Mouse (Mus musculus): ENCODE results near the gene Rasgrp3. TPM values are rescaled to one million over a fixed set of nuclear protein-coding genes. Genes with fewer than 3 reads are reported as not detected.

Rasgrp3 gene
- polyA plus RNA-seq, 1 experiment from 2014 or later, result 5.7 TPM

DNA sequence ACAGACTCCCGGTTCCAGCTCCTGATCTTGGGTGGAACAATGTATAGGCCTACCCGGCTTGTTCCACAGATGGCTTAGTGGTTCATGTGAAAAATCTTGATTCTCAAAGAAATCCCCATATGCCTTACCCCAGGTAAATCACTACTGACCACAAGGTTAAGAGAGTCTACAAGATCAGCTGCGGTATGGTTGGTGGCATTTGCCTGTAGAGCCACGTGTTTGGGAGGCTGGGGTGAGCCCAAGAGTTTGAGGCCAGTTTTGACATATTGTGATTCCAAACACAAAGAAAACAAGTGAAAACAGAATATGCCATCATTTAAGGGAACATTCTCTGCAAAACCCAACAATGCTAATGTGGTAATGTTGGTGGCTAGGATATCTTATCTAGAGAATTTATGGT lies 99.9 kb downstream of the Rasgrp3 start:
- H3K4me1 ChIP-seq, result no peaks in the 10 kb centered on the region
- no peak overlapping the region for H3K4me3 ChIP-seq (replicated peaks)
- no peak for ATAC-seq (ENCODE audit: low FRiP score)
- 93% methylated on average over 4 of the region's 4 CpGs for WGBS
- no peaks in the 10 kb centered on the region for H3K9me3 ChIP-seq
- peaks cover 32% of the 10 kb centered on the region for H3K36me3 ChIP-seq (replicated peaks)
- H3K9ac ChIP-seq, result no peak overlapping the region
- no peak overlapping the region for H3K4me2 ChIP-seq
- no peaks in the 10 kb centered on the region for H3K27me3 ChIP-seq
- H3K27ac ChIP-seq, result no peak overlapping the region

DNA sequence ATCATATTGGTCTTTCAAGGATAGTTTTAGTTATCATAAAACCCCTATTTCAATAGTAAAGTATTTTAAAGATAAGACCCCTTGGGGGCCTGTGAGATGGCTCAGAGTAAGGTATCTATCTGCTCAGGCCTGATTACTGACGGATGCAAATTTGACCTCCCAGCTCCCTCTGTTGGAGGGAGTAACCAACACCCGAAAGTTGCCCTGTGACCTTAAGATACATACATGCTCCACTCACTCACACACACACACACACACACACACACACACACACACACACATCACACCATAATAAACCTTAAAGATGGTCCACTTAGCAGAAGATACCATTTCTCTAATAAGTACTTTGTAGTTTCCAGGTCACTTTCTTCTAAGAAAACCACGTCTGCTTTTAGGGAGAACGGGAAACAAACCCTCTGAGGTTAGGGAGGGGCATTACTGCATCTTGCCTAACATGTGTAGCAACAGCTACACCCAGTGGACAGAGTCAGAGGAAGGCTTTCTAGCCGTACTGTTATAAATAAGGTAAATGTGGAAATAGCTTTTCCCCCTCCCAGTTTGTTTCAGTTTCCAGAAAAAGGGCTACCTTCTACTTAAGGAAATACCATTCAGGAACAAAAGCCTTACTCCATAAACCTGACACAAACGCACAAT lies 100.8 kb downstream of the Rasgrp3 start:
- WGBS, result 53% methylated on average over 6 of the region's 6 CpGs
- Histone ChIP-seq H3K36me3 (replicated peaks) (peaks cover 32% of the 10 kb centered on the region), H3K27ac (no peak overlapping the region), H3K9ac (no peak overlapping the region), H3K4me2 (no peak overlapping the region), H3K27me3 (no peaks in the 10 kb centered on the region), H3K9me3 (no peaks in the 10 kb centered on the region), H3K4me1 (no peaks in the 10 kb centered on the region), H3K4me3 (replicated peaks) (no peak overlapping the region)
- ATAC-seq (ENCODE audit: low FRiP score), result peak; percentile 41; the same call in 1 of the 2 replicates

GRCm38 (mm10) chr17:75537050-75537445 lies 101.4 kb downstream of the Rasgrp3 start:
- Histone ChIP-seq H3K9ac (no peak overlapping the region), H3K9me3 (no peaks in the 10 kb centered on the region), H3K4me2 (no peak overlapping the region), H3K4me3 (replicated peaks) (no peak overlapping the region), H3K27me3 (no peaks in the 10 kb centered on the region), H3K27ac (no peak overlapping the region), H3K4me1 (no peaks in the 10 kb centered on the region), H3K36me3 (replicated peaks) (peaks cover 32% of the 10 kb centered on the region)
- WGBS, result 87% methylated on average over 7 of the region's 7 CpGs
- no peak for ATAC-seq (ENCODE audit: low FRiP score)

GRCm38 (mm10) chr17:75538431-75538830 lies 102.7 kb downstream of the Rasgrp3 start:
- Histone ChIP-seq H3K27ac (no peak overlapping the region), H3K4me3 (replicated peaks) (no peak overlapping the region), H3K36me3 (replicated peaks) (peaks cover 32% of the 10 kb centered on the region), H3K4me2 (no peak overlapping the region), H3K27me3 (no peaks in the 10 kb centered on the region), H3K9me3 (no peaks in the 10 kb centered on the region), H3K4me1 (no peaks in the 10 kb centered on the region), H3K9ac (no peak overlapping the region)
- no peak for ATAC-seq (ENCODE audit: low FRiP score)
- WGBS, result 94% methylated on average over 12 of the region's 12 CpGs

GRCm38 (mm10) chr17:75539130-75539529 lies 103.4 kb downstream of the Rasgrp3 start:
- H3K9ac ChIP-seq, result no peak overlapping the region
- WGBS, result 96% methylated on average over 6 of the region's 6 CpGs
- H3K27ac ChIP-seq, result no peak overlapping the region
- ATAC-seq (ENCODE audit: low FRiP score), result no peak
- H3K9me3 ChIP-seq, result no peaks in the 10 kb centered on the region
- H3K36me3 ChIP-seq (replicated peaks), result peaks cover 38% of the 10 kb centered on the region
- no peaks in the 10 kb centered on the region for H3K4me1 ChIP-seq
- H3K4me3 ChIP-seq (replicated peaks), result no peak overlapping the region
- H3K4me2 ChIP-seq, result no peak overlapping the region
- H3K27me3 ChIP-seq, result no peaks in the 10 kb centered on the region

DNA sequence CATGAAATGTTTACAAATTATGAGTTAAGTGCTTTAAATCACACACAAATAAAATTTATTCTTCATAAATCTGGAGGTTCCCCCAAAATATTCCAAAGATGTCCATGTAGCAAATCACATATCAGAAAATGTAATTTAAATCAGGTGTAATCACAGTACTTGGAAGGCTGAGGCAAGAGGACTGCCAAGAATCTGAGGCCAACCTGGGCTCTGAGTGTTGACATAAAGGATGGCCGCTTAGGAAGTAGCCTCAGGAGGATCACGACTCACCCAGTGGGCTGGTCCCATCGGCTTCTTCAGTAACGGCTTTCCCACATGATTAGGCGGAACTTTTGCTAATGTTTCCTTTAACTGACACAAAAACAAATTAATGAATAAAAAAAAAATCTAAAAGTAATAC lies 104.1 kb downstream of the Rasgrp3 start:
- WGBS, result 95% methylated on average over 5 of the region's 5 CpGs
- Histone ChIP-seq H3K27me3 (no peaks in the 10 kb centered on the region), H3K4me3 (replicated peaks) (no peak overlapping the region), H3K4me2 (no peak overlapping the region), H3K9me3 (no peaks in the 10 kb centered on the region), H3K9ac (no peak overlapping the region), H3K36me3 (replicated peaks) (peaks cover 45% of the 10 kb centered on the region), H3K4me1 (no peaks in the 10 kb centered on the region), H3K27ac (no peak overlapping the region)
- no peak for ATAC-seq (ENCODE audit: low FRiP score)

- Histone ChIP-seq H3K27ac (no peak overlapping the region), H3K36me3 (replicated peaks) (peaks cover 54% of the 10 kb centered on the region), H3K9me3 (no peaks in the 10 kb centered on the region), H3K27me3 (no peaks in the 10 kb centered on the region), H3K9ac (no peak overlapping the region), H3K4me2 (no peak overlapping the region), H3K4me1 (no peaks in the 10 kb centered on the region), H3K4me3 (replicated peaks) (no peak overlapping the region)
- ATAC-seq (ENCODE audit: low FRiP score), result no peak
- 96% methylated on average over 7 of the region's 7 CpGs for WGBS
Observed at GRCm38 (mm10) chr17:75543434-75543833, 107.7 kb downstream of the Rasgrp3 start.

- no peaks in the 10 kb centered on the region for H3K4me1 ChIP-seq
- 94% methylated on average over 7 of the region's 7 CpGs for WGBS
- H3K9me3 ChIP-seq, result no peaks in the 10 kb centered on the region
- H3K27me3 ChIP-seq, result no peaks in the 10 kb centered on the region
- ATAC-seq (ENCODE audit: low FRiP score), result no peak
- no peak overlapping the region for H3K9ac ChIP-seq
- H3K36me3 ChIP-seq (replicated peaks), result peaks cover 45% of the 10 kb centered on the region
- H3K4me2 ChIP-seq, result no peak overlapping the region
- no peak overlapping the region for H3K27ac ChIP-seq
- H3K4me3 ChIP-seq (replicated peaks), result no peak overlapping the region
Observed at GRCm38 (mm10) chr17:75544262-75544661, 108.6 kb downstream of the Rasgrp3 start.

DNA sequence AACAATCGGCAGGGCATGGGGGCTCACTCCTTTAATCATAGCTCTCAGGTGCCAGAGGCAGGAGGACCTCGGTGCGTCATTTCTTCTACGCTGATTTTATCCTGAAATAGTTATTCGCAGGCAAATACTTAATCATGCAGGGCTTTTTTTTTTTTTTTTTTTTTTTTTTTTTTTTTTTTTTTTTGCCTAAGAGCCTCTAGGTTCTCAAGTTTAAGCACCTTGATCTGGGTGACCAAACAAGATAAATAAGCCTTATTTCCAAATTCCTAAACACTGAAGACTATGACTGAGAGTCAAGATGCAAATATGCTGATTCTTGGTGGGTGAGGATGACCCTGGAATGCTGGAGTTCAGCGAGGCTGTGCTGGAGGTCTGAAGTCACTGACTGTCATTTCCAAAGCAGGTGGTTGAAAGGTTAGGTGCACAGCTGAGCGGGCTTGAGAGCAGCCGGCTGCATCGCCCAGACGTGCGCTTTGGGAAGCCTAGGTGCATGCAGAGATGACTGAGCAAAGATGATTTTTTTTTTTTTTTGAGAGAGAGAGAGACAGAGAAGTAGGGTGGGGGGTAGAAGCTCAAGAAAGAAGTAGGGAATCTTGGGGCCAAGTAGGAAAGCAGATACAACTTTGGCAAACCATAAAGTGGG lies 115.2 kb downstream of the Rasgrp3 start:
- Histone ChIP-seq H3K9ac (peak overlapping the region; percentile 81), H3K27me3 (no peaks in the 10 kb centered on the region), H3K4me1 (peaks cover 7% of the 10 kb centered on the region), H3K4me2 (peak overlapping the region; percentile 78), H3K4me3 (replicated peaks) (peak overlapping the region; percentile 84), H3K36me3 (replicated peaks) (peaks cover 16% of the 10 kb centered on the region), H3K27ac (no peak overlapping the region), H3K9me3 (no peaks in the 10 kb centered on the region)
- 41% methylated on average over 11 of the region's 11 CpGs for WGBS
- ATAC-seq (ENCODE audit: low FRiP score), result no peak; the same call in 1 of the 2 replicates

GRCm38 (mm10) chr17:75551512-75552400 lies 116.1 kb downstream of the Rasgrp3 start, which contains the start of gene Fam98a:
Gene Fam98a, minus strand, starts transcription at chr17:75551946.
- peak; percentile 99 for ATAC-seq (ENCODE audit: low FRiP score)
- no peak within 1 kb of the TSS for H3K27ac ChIP-seq
- WGBS, result under 1% methylated on average over 56 of the region's 56 CpGs

DNA sequence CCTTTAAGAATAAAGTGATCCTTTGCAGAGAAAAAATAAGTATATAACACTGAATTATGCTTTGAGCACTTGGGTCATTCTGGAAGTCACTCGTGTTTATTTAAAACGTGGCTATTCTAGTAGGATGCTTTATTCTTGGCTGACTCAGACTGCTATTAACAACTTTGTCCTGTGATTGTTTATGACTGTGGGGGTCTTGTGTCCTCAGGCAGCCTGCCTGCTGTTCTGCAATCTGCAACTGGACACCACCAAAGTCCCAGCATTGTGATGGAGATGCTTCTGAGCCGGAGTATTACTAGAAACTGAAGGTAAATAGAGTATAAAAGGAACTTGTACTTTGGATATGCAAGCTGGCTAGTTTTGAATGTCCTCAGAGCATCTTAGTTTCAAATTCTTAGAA lies 121.3 kb downstream of the Rasgrp3 start:
- WGBS, result 37% methylated on average over 3 of the region's 3 CpGs
- no peak for ATAC-seq (ENCODE audit: low FRiP score)

More at GRCm38 (mm10) chr17:75551512-75552400, 116.1 kb downstream of the Rasgrp3 start, which contains the start of gene Fam98a:
- Histone ChIP-seq H3K4me1 (peaks cover 7% of the 10 kb centered on the region), H3K36me3 (replicated peaks) (peaks cover 8% of the 10 kb centered on the region), H3K27me3 (no peaks in the 10 kb centered on the region), H3K9ac (peak within 1 kb of the TSS; percentile 81), H3K4me2 (peak within 1 kb of the TSS; percentile 78), H3K9me3 (no peaks in the 10 kb centered on the region), H3K4me3 (replicated peaks) (peak within 1 kb of the TSS; percentile 84)

GRCm38 (mm10) chr17:75558041-75558440 lies 122.3 kb downstream of the Rasgrp3 start:
- Histone ChIP-seq H3K4me2 (no peak overlapping the region), H3K27ac (no peak overlapping the region), H3K4me3 (replicated peaks) (no peak overlapping the region), H3K36me3 (replicated peaks) (no peaks in the 10 kb centered on the region), H3K27me3 (no peaks in the 10 kb centered on the region), H3K9me3 (no peaks in the 10 kb centered on the region), H3K9ac (no peak overlapping the region), H3K4me1 (no peaks in the 10 kb centered on the region)
- 90% methylated on average over 2 of the region's 2 CpGs for WGBS
- no peak for ATAC-seq (ENCODE audit: low FRiP score)

More for the DNA sequence above, 121.3 kb downstream of the Rasgrp3 start:
- Histone ChIP-seq H3K9me3 (no peaks in the 10 kb centered on the region), H3K36me3 (replicated peaks) (no peaks in the 10 kb centered on the region), H3K4me2 (no peak overlapping the region), H3K4me3 (replicated peaks) (no peak overlapping the region), H3K9ac (no peak overlapping the region), H3K27me3 (no peaks in the 10 kb centered on the region), H3K27ac (no peak overlapping the region), H3K4me1 (no peaks in the 10 kb centered on the region)

Measured in forebrain, embryonic 12.5 days (tissue).